Mouse (Mus musculus): ENCODE data around the gene Olfr1297. TPM values are rescaled to one million over a fixed set of nuclear protein-coding genes. Genes with fewer than 3 reads are reported as not detected.

Gene Olfr1297
- not detected for polyA plus RNA-seq (2015; fragmentation: Illumina TruSeq; extraction: RNeasy Lipid Tissue Mini Kit (QIAGEN cat#74804); ENCODE audit: insufficient read depth, low replicate concordance)

DNA sequence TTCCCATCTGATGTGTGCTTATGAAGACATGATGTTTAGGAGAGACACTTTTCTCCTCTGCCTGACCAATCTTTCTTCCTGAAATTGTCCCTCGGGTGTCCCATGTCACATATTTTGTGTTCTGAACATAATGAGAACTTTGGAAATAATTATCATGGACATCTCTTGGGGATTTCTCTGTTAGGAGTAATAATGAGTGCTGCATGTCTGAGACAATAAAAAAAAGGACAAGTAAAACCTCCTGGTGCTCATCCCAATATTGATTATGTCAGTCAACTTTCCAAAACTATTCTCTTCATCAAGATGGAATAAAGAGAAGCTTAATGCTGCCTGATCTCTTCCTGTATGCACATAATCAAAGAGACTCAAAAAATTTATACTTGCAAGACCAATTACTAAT, at the start of gene Olfr1297:
TSS of gene Olfr1297 (minus strand) at position 101 of the 400 bp plus-strand sequence.

DNA sequence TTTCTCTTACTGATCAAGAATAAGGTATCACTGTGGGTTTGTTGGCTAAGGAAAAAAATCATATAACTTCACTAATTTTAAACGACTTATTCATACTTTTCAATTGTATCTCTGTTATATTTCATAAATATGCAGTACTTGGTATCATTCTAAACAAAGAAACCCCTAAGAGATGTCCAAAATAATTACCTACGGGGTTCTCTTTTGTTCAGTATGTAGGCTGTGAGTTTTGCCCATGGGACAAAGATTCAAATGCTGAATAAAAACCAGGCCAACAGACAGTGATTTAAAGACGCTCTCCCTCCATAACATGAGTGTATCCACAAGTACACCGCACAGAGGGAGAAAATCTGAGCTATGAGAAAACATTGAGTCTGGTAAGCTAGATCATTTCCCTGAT, 34.8 kb upstream of the Olfr1297 start, which contains the start of gene Olfr1299:
TSS of gene Olfr1299 (plus strand) at position 301 of the 400 bp plus-strand sequence.

DNA sequence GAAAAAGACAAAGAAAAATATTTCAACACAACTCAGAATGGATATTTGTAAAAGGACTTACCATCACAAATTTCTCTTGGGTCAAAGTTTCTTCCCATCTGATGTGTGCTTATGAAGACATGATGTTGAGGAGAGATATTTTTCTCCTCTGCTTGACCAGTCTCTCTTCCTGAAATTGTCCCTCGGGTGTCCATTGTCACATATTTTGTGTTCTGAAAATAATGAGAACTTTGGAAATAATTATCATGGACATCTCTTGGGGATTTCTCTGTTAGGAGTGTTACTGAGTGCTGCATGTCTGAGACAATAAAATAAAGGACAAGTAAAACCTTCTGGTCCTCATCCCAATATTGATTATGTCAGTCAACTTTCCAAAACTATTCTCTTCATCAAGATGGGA, 22.8 kb upstream of the Olfr1297 start, which contains the start of gene Olfr1298:
TSS of gene Olfr1298 (minus strand) at position 101 of the 400 bp plus-strand sequence.

DNA sequence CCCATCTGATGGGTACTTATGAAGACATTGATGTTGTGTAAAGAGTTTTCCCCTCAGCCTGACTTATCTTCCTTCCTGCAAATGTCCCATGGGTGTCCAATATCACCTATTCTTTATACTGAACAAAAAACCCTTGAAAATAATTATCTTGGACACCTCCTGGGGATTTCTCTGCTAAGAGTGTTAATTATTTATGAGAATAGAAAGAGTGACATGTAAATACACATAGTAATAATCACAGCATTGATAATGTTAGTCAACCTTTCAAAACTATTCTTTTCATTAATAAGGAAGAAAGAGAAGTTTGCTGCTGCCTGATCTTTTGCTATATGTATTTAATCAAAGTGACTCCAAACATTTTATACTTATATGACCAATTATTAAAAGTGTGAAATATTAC, 56.7 kb downstream of the Olfr1297 start, which contains the start of gene Olfr1295:
TSS of gene Olfr1295 (minus strand) at position 101 of the 400 bp plus-strand sequence.

Other genes with a start within 250 kb of the Olfr1297 start
- not detected for gene Olfr1286, start 203.4 kb downstream of the Olfr1297 start, polyA plus RNA-seq (2015; fragmentation: Illumina TruSeq; extraction: RNeasy Lipid Tissue Mini Kit (QIAGEN cat#74804); ENCODE audit: insufficient read depth, low replicate concordance)
- gene Olfr1287, start 177.4 kb downstream of the Olfr1297 start, polyA plus RNA-seq (2015; fragmentation: Illumina TruSeq; extraction: RNeasy Lipid Tissue Mini Kit (QIAGEN cat#74804); ENCODE audit: insufficient read depth, low replicate concordance), result not detected
- not detected for gene Olfr1288, start 152.4 kb downstream of the Olfr1297 start, polyA plus RNA-seq (2015; fragmentation: Illumina TruSeq; extraction: RNeasy Lipid Tissue Mini Kit (QIAGEN cat#74804); ENCODE audit: insufficient read depth, low replicate concordance)
- gene Olfr1289, start 145.7 kb downstream of the Olfr1297 start, polyA plus RNA-seq (2015; fragmentation: Illumina TruSeq; extraction: RNeasy Lipid Tissue Mini Kit (QIAGEN cat#74804); ENCODE audit: insufficient read depth, low replicate concordance), result not detected
- not detected for gene Olfr1290, start 132.7 kb downstream of the Olfr1297 start, polyA plus RNA-seq (2015; fragmentation: Illumina TruSeq; extraction: RNeasy Lipid Tissue Mini Kit (QIAGEN cat#74804); ENCODE audit: insufficient read depth, low replicate concordance)
- gene Olfr1291-ps1, start 129.3 kb downstream of the Olfr1297 start, polyA plus RNA-seq (2015; fragmentation: Illumina TruSeq; extraction: RNeasy Lipid Tissue Mini Kit (QIAGEN cat#74804); ENCODE audit: insufficient read depth, low replicate concordance), result not detected
- not detected for gene Olfr1293-ps, start 101.3 kb downstream of the Olfr1297 start, polyA plus RNA-seq (2015; fragmentation: Illumina TruSeq; extraction: RNeasy Lipid Tissue Mini Kit (QIAGEN cat#74804); ENCODE audit: insufficient read depth, low replicate concordance)
- not detected for gene Olfr1294, start 86.2 kb downstream of the Olfr1297 start, polyA plus RNA-seq (2015; fragmentation: Illumina TruSeq; extraction: RNeasy Lipid Tissue Mini Kit (QIAGEN cat#74804); ENCODE audit: insufficient read depth, low replicate concordance)
- gene Olfr1295, start 56.8 kb downstream of the Olfr1297 start, polyA plus RNA-seq (2015; fragmentation: Illumina TruSeq; extraction: RNeasy Lipid Tissue Mini Kit (QIAGEN cat#74804); ENCODE audit: insufficient read depth, low replicate concordance), result not detected
- not detected for gene Olfr1298, start 22.7 kb upstream of the Olfr1297 start, polyA plus RNA-seq (2015; fragmentation: Illumina TruSeq; extraction: RNeasy Lipid Tissue Mini Kit (QIAGEN cat#74804); ENCODE audit: insufficient read depth, low replicate concordance)
- gene Olfr1299, start 34.9 kb upstream of the Olfr1297 start, polyA plus RNA-seq (2015; fragmentation: Illumina TruSeq; extraction: RNeasy Lipid Tissue Mini Kit (QIAGEN cat#74804); ENCODE audit: insufficient read depth, low replicate concordance), result not detected
- not detected for gene Olfr1301, start 124.5 kb upstream of the Olfr1297 start, polyA plus RNA-seq (2015; fragmentation: Illumina TruSeq; extraction: RNeasy Lipid Tissue Mini Kit (QIAGEN cat#74804); ENCODE audit: insufficient read depth, low replicate concordance)
- not detected for gene Olfr1302, start 150.9 kb upstream of the Olfr1297 start, polyA plus RNA-seq (2015; fragmentation: Illumina TruSeq; extraction: RNeasy Lipid Tissue Mini Kit (QIAGEN cat#74804); ENCODE audit: insufficient read depth, low replicate concordance)
- gene Olfr1303, start 193.8 kb upstream of the Olfr1297 start, polyA plus RNA-seq (2015; fragmentation: Illumina TruSeq; extraction: RNeasy Lipid Tissue Mini Kit (QIAGEN cat#74804); ENCODE audit: insufficient read depth, low replicate concordance), result not detected

All from spleen, adult 10 weeks (tissue).